Mouse (Mus musculus): Measurements from ENCODE around the gene Ampd1. TPM values are rescaled to one million over a fixed set of nuclear protein-coding genes. Genes with fewer than 3 reads are reported as not detected.

Gene Ampd1
- polyA plus RNA-seq, 1 experiment from 2014 or later: 1.4 TPM

DNA sequence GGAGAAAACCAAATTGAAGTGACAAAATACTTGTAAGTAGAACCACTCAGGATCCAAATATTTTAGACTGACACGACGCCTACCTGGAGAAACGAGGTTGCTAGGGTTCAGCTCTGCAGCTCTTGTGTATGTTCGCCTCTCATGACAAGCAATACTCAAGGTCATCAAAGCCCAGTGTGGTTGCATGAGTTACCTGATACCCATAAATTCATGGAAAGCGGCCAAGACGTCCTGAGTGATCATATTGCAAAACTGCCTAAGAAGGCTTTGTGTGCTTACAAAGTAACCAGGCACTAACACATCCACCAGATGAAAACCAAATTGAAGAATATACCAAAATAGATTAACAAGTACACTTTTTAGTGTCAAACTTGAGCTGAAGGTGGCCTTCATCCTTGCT is 4.8 kb upstream of the Ampd1 start:
- Histone ChIP-seq H3K9ac (ENCODE audit: low read length) (no peak overlapping the region), H3K36me3 (ENCODE audit: control insufficient read depth, insufficient read depth, low read length) (peaks cover 15% of the 10 kb centered on the region), H3K9me3 (ENCODE audit: control insufficient read depth, low read length) (no peaks in the 10 kb centered on the region), H3K4me3 (ENCODE audit: low read depth, low read length) (no peak overlapping the region), H3K27me3 (ENCODE audit: control insufficient read depth, insufficient read depth, low read length) (no peaks in the 10 kb centered on the region), H3K4me1 (ENCODE audit: control insufficient read depth, insufficient read depth, low read length) (no peaks in the 10 kb centered on the region), H3K4me2 (ENCODE audit: low read depth) (no peak overlapping the region), H3K27ac (ENCODE audit: low read depth, low read length) (no peak overlapping the region)
- no peak for ATAC-seq (ENCODE audit: insufficient read depth, low FRiP score, low TSS enrichment)
- DNase-seq (ENCODE audit: low spot score): no peak
- WGBS: 95% methylated on average over 6 of the region's 6 CpGs

DNA sequence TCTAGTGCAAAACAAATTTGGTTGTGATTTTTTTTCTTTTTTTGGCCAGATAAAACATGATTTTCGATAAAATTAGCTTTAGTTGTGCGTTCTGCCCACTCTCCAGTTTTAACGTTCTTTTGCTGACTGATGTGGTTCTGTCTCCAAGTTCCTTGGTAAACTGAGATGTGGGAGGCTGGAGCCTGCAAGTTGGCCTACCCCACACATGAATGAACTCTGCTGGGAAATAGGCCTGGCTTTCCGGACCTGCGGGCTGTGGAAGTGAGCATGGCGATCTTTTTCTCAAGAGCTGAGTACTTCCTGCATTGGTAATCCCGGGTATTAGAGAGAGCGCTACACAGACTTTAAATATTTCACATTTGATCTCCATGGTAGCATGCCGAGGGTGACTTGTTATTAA is 2.1 kb downstream of the Ampd1 start:
- WGBS: 96% methylated on average over 9 of the region's 9 CpGs
- H3K9ac ChIP-seq (ENCODE audit: low read length): no peak overlapping the region
- no peak for ATAC-seq (ENCODE audit: insufficient read depth, low FRiP score, low TSS enrichment)

DNA sequence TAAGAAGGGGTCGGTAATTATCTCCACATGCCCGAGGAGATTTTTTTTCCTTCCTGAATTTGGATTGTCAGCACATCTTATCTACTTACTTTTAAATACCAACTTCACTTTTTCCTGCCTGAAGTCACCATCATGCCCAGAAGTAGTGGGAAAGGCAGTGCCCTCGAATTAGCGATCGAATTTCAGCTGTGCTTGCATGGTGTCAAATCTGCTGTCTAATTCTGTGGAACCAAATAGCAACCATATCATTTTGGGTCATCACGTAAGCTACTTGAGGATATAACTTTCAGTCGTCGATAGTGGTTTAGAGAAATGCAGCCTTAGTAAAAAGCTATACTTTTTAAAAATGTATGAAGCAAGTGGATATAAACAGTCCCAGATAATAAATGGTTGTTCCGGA is 2.7 kb downstream of the Ampd1 start:
- Histone ChIP-seq H3K4me3 (ENCODE audit: low read depth, low read length) (no peak overlapping the region), H3K27ac (ENCODE audit: low read depth, low read length) (no peak overlapping the region), H3K9ac (ENCODE audit: low read length) (no peak overlapping the region), H3K4me2 (ENCODE audit: low read depth) (no peak overlapping the region), H3K36me3 (ENCODE audit: control insufficient read depth, insufficient read depth, low read length) (no peaks in the 10 kb centered on the region), H3K9me3 (ENCODE audit: control insufficient read depth, low read length) (no peaks in the 10 kb centered on the region), H3K27me3 (ENCODE audit: control insufficient read depth, insufficient read depth, low read length) (no peaks in the 10 kb centered on the region), H3K4me1 (ENCODE audit: control insufficient read depth, insufficient read depth, low read length) (no peaks in the 10 kb centered on the region)
- 93% methylated on average over 9 of the region's 9 CpGs for WGBS
- ATAC-seq (ENCODE audit: insufficient read depth, low FRiP score, low TSS enrichment) (no peak), DNase-seq (ENCODE audit: low spot score) (no peak)

More for the DNA sequence above, 2.1 kb downstream of the Ampd1 start:
- no peak for DNase-seq (ENCODE audit: low spot score)
- no peak overlapping the region for H3K4me3 ChIP-seq (ENCODE audit: low read depth, low read length)
- no peaks in the 10 kb centered on the region for H3K27me3 ChIP-seq (ENCODE audit: control insufficient read depth, insufficient read depth, low read length)
- H3K36me3 ChIP-seq (ENCODE audit: control insufficient read depth, insufficient read depth, low read length): no peaks in the 10 kb centered on the region
- H3K27ac ChIP-seq (ENCODE audit: low read depth, low read length): no peak overlapping the region
- no peaks in the 10 kb centered on the region for H3K9me3 ChIP-seq (ENCODE audit: control insufficient read depth, low read length)
- no peaks in the 10 kb centered on the region for H3K4me1 ChIP-seq (ENCODE audit: control insufficient read depth, insufficient read depth, low read length)
- H3K4me2 ChIP-seq (ENCODE audit: low read depth): no peak overlapping the region

DNA sequence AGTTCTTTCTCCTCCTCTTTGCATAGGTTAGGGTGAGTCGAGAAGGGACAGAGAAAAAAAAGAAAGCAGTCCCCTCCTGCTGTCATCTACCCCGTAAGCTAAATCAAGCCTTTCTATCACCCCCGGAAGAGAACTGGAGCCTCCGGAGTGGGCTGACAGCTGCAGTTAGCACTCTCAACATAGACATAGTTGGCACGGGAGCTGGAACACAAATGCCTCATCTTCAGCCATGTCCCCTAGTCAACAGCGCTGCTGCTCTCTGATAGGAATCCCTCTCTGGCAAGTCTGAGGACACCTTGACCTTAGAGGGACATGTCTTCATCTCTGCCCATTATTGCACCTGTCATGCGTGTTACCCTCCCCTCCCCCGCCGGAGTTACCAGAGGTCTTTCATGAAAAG is 5.5 kb downstream of the Ampd1 start:
- Histone ChIP-seq H3K4me3 (ENCODE audit: low read depth, low read length) (no peak overlapping the region), H3K27me3 (ENCODE audit: control insufficient read depth, insufficient read depth, low read length) (no peaks in the 10 kb centered on the region), H3K4me2 (ENCODE audit: low read depth) (no peak overlapping the region), H3K36me3 (ENCODE audit: control insufficient read depth, insufficient read depth, low read length) (no peaks in the 10 kb centered on the region), H3K4me1 (ENCODE audit: control insufficient read depth, insufficient read depth, low read length) (no peaks in the 10 kb centered on the region), H3K27ac (ENCODE audit: low read depth, low read length) (no peak overlapping the region), H3K9ac (ENCODE audit: low read length) (no peak overlapping the region), H3K9me3 (ENCODE audit: control insufficient read depth, low read length) (no peaks in the 10 kb centered on the region)
- WGBS: 86% methylated on average over 8 of the region's 9 CpGs
- DNase-seq (ENCODE audit: low spot score) (no peak), ATAC-seq (ENCODE audit: insufficient read depth, low FRiP score, low TSS enrichment) (no peak)

DNA sequence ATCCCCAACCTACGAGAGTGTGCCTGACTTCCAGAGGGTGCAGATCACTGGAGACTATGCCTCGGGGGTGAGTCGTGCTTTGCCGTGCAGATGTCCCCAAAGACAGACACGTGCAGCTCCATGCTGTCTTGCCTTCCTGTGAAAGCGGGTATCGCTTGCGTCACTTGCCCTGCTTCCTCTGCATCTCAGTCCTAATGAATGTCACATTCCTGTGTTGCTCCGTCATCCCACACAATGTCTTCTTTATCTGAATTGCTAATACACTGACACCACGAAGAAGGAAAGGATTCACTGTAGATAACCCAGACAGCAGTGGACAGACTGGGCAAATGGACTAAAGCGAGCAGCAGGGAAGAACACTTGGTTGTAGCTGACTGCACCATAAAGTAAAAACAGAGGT is 7.2 kb downstream of the Ampd1 start:
- Histone ChIP-seq H3K9me3 (ENCODE audit: control insufficient read depth, low read length) (no peaks in the 10 kb centered on the region), H3K4me1 (ENCODE audit: control insufficient read depth, insufficient read depth, low read length) (no peaks in the 10 kb centered on the region), H3K27ac (ENCODE audit: low read depth, low read length) (no peak overlapping the region), H3K4me2 (ENCODE audit: low read depth) (no peak overlapping the region), H3K4me3 (ENCODE audit: low read depth, low read length) (no peak overlapping the region), H3K36me3 (ENCODE audit: control insufficient read depth, insufficient read depth, low read length) (no peaks in the 10 kb centered on the region), H3K9ac (ENCODE audit: low read length) (no peak overlapping the region), H3K27me3 (ENCODE audit: control insufficient read depth, insufficient read depth, low read length) (no peaks in the 10 kb centered on the region)
- WGBS: 75% methylated on average over 11 of the region's 11 CpGs
- ATAC-seq (ENCODE audit: insufficient read depth, low FRiP score, low TSS enrichment): no peak
- no peak for DNase-seq (ENCODE audit: low spot score)

DNA sequence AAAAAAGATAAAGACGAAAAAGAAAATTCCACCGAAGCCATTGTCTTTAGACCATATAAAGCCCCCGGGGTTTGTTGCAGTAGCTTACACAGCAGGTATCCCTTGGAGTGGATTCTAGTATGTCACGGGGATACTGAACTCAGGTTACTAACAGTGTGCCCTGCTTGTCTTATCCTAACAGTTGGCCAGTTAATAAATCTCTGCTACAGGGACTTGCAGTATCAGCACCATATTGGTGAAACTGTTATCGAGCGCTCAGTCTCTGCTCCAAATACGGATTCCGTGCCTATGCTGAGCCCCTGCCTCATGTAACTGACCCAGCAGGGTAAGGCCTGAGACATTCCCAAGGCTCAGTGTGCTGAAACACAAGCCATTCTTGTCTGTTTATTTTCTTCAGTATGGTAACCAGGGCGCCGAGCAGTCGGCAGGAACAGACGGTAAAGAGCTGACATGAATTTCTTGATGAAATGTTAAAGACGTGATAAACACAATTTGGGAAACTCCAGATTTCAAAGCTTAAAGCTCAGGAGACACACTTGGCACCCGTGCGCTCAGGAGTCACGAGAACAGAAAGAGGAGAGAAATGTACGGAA is 8.1 kb downstream of the Ampd1 start:
- no peak overlapping the region for H3K4me2 ChIP-seq (ENCODE audit: low read depth)
- no peaks in the 10 kb centered on the region for H3K36me3 ChIP-seq (ENCODE audit: control insufficient read depth, insufficient read depth, low read length)
- DNase-seq (ENCODE audit: low spot score) (no peak), ATAC-seq (ENCODE audit: insufficient read depth, low FRiP score, low TSS enrichment) (no peak)
- 88% methylated on average over 17 of the region's 17 CpGs for WGBS
- no peaks in the 10 kb centered on the region for H3K27me3 ChIP-seq (ENCODE audit: control insufficient read depth, insufficient read depth, low read length)
- no peak overlapping the region for H3K27ac ChIP-seq (ENCODE audit: low read depth, low read length)
- no peaks in the 10 kb centered on the region for H3K9me3 ChIP-seq (ENCODE audit: control insufficient read depth, low read length)
- H3K9ac ChIP-seq (ENCODE audit: low read length): no peak overlapping the region
- no peaks in the 10 kb centered on the region for H3K4me1 ChIP-seq (ENCODE audit: control insufficient read depth, insufficient read depth, low read length)
- no peak overlapping the region for H3K4me3 ChIP-seq (ENCODE audit: low read depth, low read length)

DNA sequence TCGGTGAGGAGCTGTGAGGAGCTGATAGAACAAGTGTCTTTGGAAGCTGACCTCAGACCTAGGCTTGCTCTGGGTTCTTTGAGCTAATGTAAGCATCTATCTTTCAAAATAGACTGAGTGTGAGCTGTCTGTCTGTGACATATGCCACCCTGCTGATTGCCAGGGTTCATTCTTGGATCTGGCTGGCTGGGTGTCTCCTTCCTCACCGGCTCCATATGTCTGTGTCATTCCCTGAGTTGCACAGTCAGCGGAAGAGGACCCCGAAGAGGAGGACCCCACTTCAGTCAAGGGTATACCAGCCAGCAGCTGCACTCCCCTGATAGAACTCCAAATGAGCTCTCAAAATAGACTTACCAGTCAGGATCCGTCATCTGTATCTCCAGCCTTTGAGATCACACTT is 8.9 kb downstream of the Ampd1 start:
- Histone ChIP-seq H3K4me1 (ENCODE audit: control insufficient read depth, insufficient read depth, low read length) (no peaks in the 10 kb centered on the region), H3K9me3 (ENCODE audit: control insufficient read depth, low read length) (no peaks in the 10 kb centered on the region), H3K9ac (ENCODE audit: low read length) (no peak overlapping the region), H3K4me3 (ENCODE audit: low read depth, low read length) (no peak overlapping the region), H3K36me3 (ENCODE audit: control insufficient read depth, insufficient read depth, low read length) (no peaks in the 10 kb centered on the region), H3K27me3 (ENCODE audit: control insufficient read depth, insufficient read depth, low read length) (no peaks in the 10 kb centered on the region), H3K27ac (ENCODE audit: low read depth, low read length) (no peak overlapping the region), H3K4me2 (ENCODE audit: low read depth) (no peak overlapping the region)
- no peak for DNase-seq (ENCODE audit: low spot score)
- 93% methylated on average over 5 of the region's 5 CpGs for WGBS
- no peak for ATAC-seq (ENCODE audit: insufficient read depth, low FRiP score, low TSS enrichment)

DNA sequence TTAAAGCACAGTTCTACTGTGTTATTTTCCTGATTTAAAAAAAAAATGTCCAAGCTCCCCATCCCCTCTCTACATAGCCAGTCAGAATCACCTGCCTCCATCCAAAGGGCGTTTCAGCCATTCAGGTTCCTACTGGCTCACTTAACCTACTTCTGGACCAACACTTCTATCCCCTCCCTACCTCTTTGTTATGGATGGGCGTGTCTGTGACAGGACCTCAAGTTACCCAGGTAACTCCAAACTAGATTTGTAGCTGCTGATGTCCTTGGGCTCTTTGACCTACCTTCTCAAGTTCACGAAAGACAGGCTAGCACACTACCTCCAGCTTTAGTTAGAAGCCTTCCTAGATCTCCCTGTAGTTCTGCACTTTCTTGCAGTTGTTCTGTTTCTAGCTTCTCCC is 12.2 kb downstream of the Ampd1 start:
- Histone ChIP-seq H3K4me3 (ENCODE audit: low read depth, low read length) (no peak overlapping the region), H3K27me3 (ENCODE audit: control insufficient read depth, insufficient read depth, low read length) (no peaks in the 10 kb centered on the region), H3K4me1 (ENCODE audit: control insufficient read depth, insufficient read depth, low read length) (no peaks in the 10 kb centered on the region), H3K9me3 (ENCODE audit: control insufficient read depth, low read length) (no peaks in the 10 kb centered on the region), H3K9ac (ENCODE audit: low read length) (no peak overlapping the region), H3K36me3 (ENCODE audit: control insufficient read depth, insufficient read depth, low read length) (no peaks in the 10 kb centered on the region), H3K27ac (ENCODE audit: low read depth, low read length) (no peak overlapping the region), H3K4me2 (ENCODE audit: low read depth) (no peak overlapping the region)
- WGBS: 79% methylated on average over 3 of the region's 3 CpGs
- DNase-seq (ENCODE audit: low spot score) (no peak), ATAC-seq (ENCODE audit: insufficient read depth, low FRiP score, low TSS enrichment) (no peak)

DNA sequence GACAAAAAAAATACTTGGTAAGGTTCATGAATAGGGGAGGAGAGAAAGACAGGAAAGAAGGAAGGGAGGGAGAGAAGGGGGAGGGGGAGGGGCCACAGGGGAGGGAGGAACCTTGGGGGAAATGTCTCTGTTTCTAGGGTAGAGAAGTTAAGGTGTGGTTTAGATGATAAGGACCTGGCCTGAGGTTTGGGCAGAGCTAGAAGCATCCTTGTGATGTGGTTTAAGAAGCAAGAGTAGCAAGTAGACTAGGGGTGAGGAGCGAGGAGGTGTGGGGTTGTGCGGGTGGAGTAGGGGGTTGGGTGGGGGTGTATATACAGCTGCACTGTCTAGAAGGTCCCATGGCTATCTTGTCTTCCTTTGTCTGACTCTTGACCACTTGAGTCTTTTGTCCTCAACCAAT is 17.9 kb downstream of the Ampd1 start:
- no peaks in the 10 kb centered on the region for H3K9me3 ChIP-seq (ENCODE audit: control insufficient read depth, low read length)
- H3K9ac ChIP-seq (ENCODE audit: low read length): no peak overlapping the region
- no peak for ATAC-seq (ENCODE audit: insufficient read depth, low FRiP score, low TSS enrichment)
- no peak overlapping the region for H3K4me3 ChIP-seq (ENCODE audit: low read depth, low read length)
- no peaks in the 10 kb centered on the region for H3K4me1 ChIP-seq (ENCODE audit: control insufficient read depth, insufficient read depth, low read length)
- no peak overlapping the region for H3K27ac ChIP-seq (ENCODE audit: low read depth, low read length)
- WGBS: 95% methylated on average over 2 of the region's 2 CpGs
- DNase-seq (ENCODE audit: low spot score): no peak
- no peak overlapping the region for H3K4me2 ChIP-seq (ENCODE audit: low read depth)
- H3K36me3 ChIP-seq (ENCODE audit: control insufficient read depth, insufficient read depth, low read length): no peaks in the 10 kb centered on the region
- H3K27me3 ChIP-seq (ENCODE audit: control insufficient read depth, insufficient read depth, low read length): no peaks in the 10 kb centered on the region

Data from neural tube, embryonic 11.5 days (tissue).